Mouse (Mus musculus): ENCODE measurements around the gene Cfdp1.

- TF ChIP-seq POLR2A (IDR thresholded peaks at IDR 0.05; ENCODE audit: low read depth, low read length) (no peak), CTCF (IDR thresholded peaks at IDR 0.05; ENCODE audit: borderline replicate concordance, insufficient read depth, low read length) (no peak)
These were observed 112.5 kb downstream of the Cfdp1 start for GRCm38 (mm10) chr8:111741556-111741955.
